Mouse (Mus musculus) kidney, postnatal 4 days (tissue): Measurements from ENCODE around the gene Hunk.

Source experiments
- DNase-seq, 2 experiments: peaks; one replicate each; pipeline ENCODE4 v3.0.0; 2021; ENCODE audit warnings: mixed read lengths in 2 of 2

The Hunk gene

DNA sequence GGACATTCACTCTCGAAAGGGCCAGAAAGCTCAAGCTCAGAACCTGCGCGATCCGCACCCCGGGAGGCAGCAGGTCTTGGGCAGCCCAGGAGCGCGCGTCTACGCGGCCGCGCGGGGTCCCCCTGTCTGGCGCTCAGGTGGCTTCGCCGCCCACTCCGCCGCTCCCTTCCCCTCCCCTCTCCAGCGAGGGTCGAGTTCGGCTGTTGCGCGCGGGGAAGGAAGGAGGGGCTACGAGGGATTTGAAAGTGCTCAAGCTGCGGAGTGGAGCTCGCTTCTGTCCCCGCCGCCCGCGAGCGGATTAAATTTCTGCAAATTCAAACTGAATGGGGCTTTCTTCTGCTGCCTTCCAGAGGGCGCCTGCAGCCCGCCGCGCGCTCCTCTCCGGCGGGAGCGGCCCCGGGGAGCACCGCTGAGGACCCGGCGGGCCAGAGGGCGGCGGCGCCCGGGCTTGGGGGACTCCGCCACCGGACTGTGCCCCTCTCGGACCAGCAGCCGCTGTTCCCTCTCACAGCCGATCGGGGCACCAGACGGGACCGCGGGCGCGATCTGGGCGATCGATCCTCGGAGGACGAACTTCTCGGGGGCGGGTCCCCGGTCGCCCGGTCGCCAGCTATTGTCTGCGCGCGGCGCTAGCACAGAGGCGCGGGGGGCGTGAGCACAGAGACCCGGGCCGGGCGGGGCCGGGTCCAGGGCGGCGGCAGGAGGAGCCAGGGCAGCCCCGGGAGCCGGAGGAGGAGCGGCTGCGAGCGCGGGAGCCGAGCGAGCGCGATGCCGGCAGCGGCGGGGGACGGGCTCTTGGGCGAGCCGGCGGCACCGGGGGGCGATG is at the start of gene Hunk:
Gene Hunk, plus strand, starts transcription at position 326 of the 826 bp plus-strand sequence.
- DNase-seq = peak; percentile 81 to 87

GRCm38 (mm10) chr16:90339026-90339425 is 46.8 kb upstream of the Hunk start:
- no peak for DNase-seq

GRCm38 (mm10) chr16:90341086-90341485 is 44.7 kb upstream of the Hunk start:
- no peak for DNase-seq

- DNase-seq = peak; percentile 84 to 88
These were observed 35.9 kb upstream of the Hunk start for GRCm38 (mm10) chr16:90349700-90350548.

- peak; percentile 8 to 16 for DNase-seq
These were observed 34.1 kb upstream of the Hunk start for GRCm38 (mm10) chr16:90351726-90352125.

DNA sequence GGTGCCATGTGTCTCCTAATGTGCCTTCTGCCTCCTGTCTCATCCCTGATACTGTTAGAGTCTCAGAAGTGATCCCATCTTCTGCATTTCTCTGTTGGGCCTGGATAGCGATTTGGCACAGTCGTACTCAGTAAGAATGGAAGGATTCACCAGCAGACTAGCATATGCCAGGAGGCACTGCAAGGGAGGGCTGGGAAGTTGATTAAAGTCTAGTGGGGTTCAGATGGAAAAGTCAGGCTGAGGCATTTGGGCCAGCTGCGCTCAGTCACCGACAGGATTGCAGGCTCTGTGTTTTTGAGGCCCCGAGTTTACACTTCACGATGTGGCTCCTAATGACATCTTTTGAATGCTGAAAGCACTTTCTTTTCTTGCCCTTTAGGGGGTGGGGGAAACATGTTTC is 33.1 kb upstream of the Hunk start:
- DNase-seq = no peak

DNA sequence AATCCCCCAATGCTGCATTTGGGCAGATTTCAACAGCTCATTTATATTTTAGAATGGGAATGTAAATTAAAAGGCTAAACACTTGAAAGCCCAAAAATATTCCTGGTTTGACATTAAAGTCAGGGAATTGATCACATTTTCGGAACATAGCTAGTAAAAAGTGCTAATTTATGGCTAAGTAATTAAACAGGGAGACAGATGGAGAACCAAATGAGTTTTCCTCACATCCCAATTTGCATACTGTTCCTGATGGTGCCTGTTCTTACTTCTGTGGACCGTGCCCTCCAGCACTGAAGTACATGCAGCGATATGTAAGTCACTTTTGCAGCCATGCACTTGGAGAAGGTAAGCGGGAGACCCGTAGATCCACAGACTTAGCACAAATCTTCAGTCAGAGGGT is 32.7 kb upstream of the Hunk start:
- no peak for DNase-seq

GRCm38 (mm10) chr16:90359329-90359728 is 26.5 kb upstream of the Hunk start:
- no peak for DNase-seq

GRCm38 (mm10) chr16:90359750-90360149 is 26.1 kb upstream of the Hunk start:
- no peak for DNase-seq

GRCm38 (mm10) chr16:90360327-90360726 is 25.5 kb upstream of the Hunk start:
- no peak for DNase-seq

GRCm38 (mm10) chr16:90362926-90363325 is 22.9 kb upstream of the Hunk start:
- DNase-seq = no peak

DNA sequence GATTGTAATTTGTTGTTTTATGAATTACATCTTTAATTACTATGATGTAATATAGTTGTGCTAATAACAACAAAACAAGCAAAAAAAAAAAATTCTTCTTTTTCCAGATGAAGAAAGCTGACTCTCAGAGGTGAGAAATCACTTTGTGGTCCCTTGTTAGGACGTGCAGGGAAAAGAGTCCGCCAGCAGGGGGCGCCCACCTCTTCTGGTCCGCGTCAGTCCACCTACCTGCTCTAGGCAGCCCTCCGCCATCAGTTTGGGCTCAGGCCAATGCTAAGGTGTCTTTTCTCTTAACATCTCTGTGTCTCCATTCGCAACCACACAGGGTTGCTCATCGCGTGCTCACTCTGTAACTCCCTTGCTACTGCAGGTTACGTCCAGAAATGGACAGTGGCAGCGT is 5.9 kb upstream of the Hunk start:
- DNase-seq = peak; percentile 91 to 92

GRCm38 (mm10) chr16:90381633-90382032 is 4.2 kb upstream of the Hunk start:
- DNase-seq = peak; percentile 38 to 54

GRCm38 (mm10) chr16:90382701-90383280 is 3.0 kb upstream of the Hunk start:
- no peak for DNase-seq

DNA sequence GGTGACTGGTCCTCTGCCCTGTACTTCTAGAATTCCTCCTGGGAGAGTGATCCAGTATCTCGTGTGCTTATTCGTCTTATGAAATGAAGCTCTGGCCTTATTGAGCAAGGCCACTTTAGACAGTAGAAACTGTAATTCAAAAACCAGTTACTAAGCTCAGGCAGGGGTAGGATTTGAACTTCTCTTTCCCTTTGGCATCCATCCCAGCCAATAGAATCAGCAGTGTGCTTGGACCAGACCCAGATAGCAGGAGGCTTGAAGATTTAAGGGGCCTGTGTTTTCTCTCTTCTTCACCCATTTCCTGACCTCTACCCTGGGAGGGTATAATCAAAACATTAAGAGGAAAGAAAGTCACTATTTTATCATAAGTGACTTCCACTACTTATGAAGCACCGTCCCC is 1.8 kb upstream of the Hunk start:
- no peak for DNase-seq

GRCm38 (mm10) chr16:90384846-90385245 is 967 bp upstream of the Hunk start:
- peak; percentile 48 to 59 for DNase-seq

- DNase-seq = peak; percentile 48 to 65
These were observed 506 bp upstream of the Hunk start for GRCm38 (mm10) chr16:90385326-90385687.

- DNase-seq = peak; percentile 77 to 83
These were observed 824 bp downstream of the Hunk start for GRCm38 (mm10) chr16:90386514-90387160.

- peak; percentile 69 to 81 for DNase-seq
These were observed 1.4 kb downstream of the Hunk start for GRCm38 (mm10) chr16:90387161-90387671.

DNA sequence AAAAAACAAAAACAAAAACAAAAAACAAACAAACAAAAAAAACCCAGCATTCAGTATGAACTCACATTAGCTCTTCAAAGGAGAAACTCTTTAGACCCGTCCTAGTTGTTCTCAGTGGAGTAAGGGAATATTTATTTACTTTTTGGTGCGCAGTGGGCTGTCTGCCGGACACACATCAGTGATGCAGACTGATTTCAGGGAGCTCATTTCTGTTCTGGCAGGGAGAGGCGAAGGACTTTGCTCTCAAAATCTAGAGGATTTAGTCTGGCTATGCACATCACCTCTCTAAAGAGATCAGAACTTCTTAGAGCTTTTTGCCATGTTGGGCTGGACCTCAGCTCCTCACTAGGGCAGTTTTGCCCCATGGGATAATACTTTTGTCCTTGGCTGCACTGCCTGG is 2.1 kb downstream of the Hunk start:
- DNase-seq = no peak

- no peak for DNase-seq
These were observed 3.4 kb downstream of the Hunk start for GRCm38 (mm10) chr16:90389103-90389750.

- DNase-seq = no peak
These were observed 4.9 kb downstream of the Hunk start for GRCm38 (mm10) chr16:90390731-90391130.
